Mouse (Mus musculus) small intestine, adult 2 months (tissue): Measurements from ENCODE around the gene Synj2.

Experiments
- CTCF ChIP-seq: fragments of 200-500 bp; IDR thresholded peaks from 2 replicates; pipeline ENCODE4 v1.5.1; 2012; ENCODE audit warnings: low read depth, mild to moderate bottlenecking, control low read depth, inconsistent platforms, low read length, moderate library complexity, mixed read lengths; ENCODE audit not compliant: insufficient replicate concordance, insufficient read length; ENCODE audit errors: extremely low read depth
- POLR2A ChIP-seq: fragments of 200-500 bp; IDR thresholded peaks from 2 replicates; pipeline ENCODE4 v1.6.1; 2012; ENCODE audit warnings: low read depth, mild to moderate bottlenecking, control low read depth, inconsistent platforms, low read length, moderate library complexity

GRCm38 (mm10) chr17:5969246-5969645 lies 28.2 kb downstream of the Synj2 start:
- TF ChIP-seq POLR2A (no peak), CTCF (no peak)
